Mouse (Mus musculus) spleen, embryonic (tissue): ENCODE measurements around the gene Cd34.

Experiments used
- CTCF ChIA-PET: fragments of 350-600 bp; sonication (Branson Sonifier 250); formaldehyde crosslinking; loops from one replicate; lab custom pipeline; 2022; lab: Charles Lee

The Cd34 gene

GRCm38 (mm10) chr1:194971980-194972379 is 33.4 kb downstream of the Cd34 start:
- CTCF ChIA-PET, result no interaction called here

GRCm38 (mm10) chr1:194976164-194976516 is 37.5 kb downstream of the Cd34 start:
- CTCF ChIA-PET, result interaction anchor here (1.6 kb wide), 1 partner anchor 18 kb away, joined by 5 read pairs; no protein-coding TSS in a partner anchor

GRCm38 (mm10) chr1:194976517-194977370 is 38.1 kb downstream of the Cd34 start:
- CTCF ChIA-PET, result interaction anchor here (1.6 kb wide), 1 partner anchor 18 kb away, joined by 5 read pairs; no protein-coding TSS in a partner anchor

GRCm38 (mm10) chr1:194977371-194977761 is 38.7 kb downstream of the Cd34 start:
- CTCF ChIA-PET, result no interaction called here

- CTCF ChIA-PET, result no interaction called here
Observed at GRCm38 (mm10) chr1:194977946-194978720, 39.5 kb downstream of the Cd34 start.

GRCm38 (mm10) chr1:194980826-194981435 is 42.3 kb downstream of the Cd34 start:
- CTCF ChIA-PET, result no interaction called here

- CTCF ChIA-PET, result no interaction called here
Observed at GRCm38 (mm10) chr1:194982931-194983690, 44.5 kb downstream of the Cd34 start.

GRCm38 (mm10) chr1:194984914-194985313 is 46.3 kb downstream of the Cd34 start:
- CTCF ChIA-PET, result interaction anchor here (0.6 kb wide), 1 partner anchor 88 kb away, joined by 8 read pairs; no protein-coding TSS in a partner anchor

GRCm38 (mm10) chr1:194985442-194986210 is 47.0 kb downstream of the Cd34 start:
- CTCF ChIA-PET, result no interaction called here

- CTCF ChIA-PET, result no interaction called here
Observed at GRCm38 (mm10) chr1:194989024-194989423, 50.4 kb downstream of the Cd34 start.

- CTCF ChIA-PET, result no interaction called here
Observed at GRCm38 (mm10) chr1:194990976-194991375, 52.4 kb downstream of the Cd34 start.

GRCm38 (mm10) chr1:194991654-194992053 is 53.0 kb downstream of the Cd34 start:
- CTCF ChIA-PET, result no interaction called here

- CTCF ChIA-PET, result no interaction called here
Observed at GRCm38 (mm10) chr1:194992589-194993317, 54.1 kb downstream of the Cd34 start.

GRCm38 (mm10) chr1:194993409-194993988 is 54.9 kb downstream of the Cd34 start:
- CTCF ChIA-PET, result interaction anchor here (1.2 kb wide), 1 partner anchor 17 kb away, joined by 5 read pairs; no protein-coding TSS in a partner anchor

- CTCF ChIA-PET, result interaction anchor here (1.2 kb wide), 1 partner anchor 18 kb away, joined by 5 read pairs; no protein-coding TSS in a partner anchor
Observed at GRCm38 (mm10) chr1:194994262-194994661, 55.6 kb downstream of the Cd34 start.

- CTCF ChIA-PET, result interaction anchor here (1.1 kb wide), 1 partner anchor 18 kb away, joined by 3 read pairs; no protein-coding TSS in a partner anchor
Observed at GRCm38 (mm10) chr1:194995196-194995595, 56.6 kb downstream of the Cd34 start.

GRCm38 (mm10) chr1:194998396-194998795 is 59.8 kb downstream of the Cd34 start:
- CTCF ChIA-PET, result no interaction called here

GRCm38 (mm10) chr1:195003328-195003727 is 64.7 kb downstream of the Cd34 start:
- CTCF ChIA-PET, result no interaction called here

GRCm38 (mm10) chr1:195004194-195004593 is 65.6 kb downstream of the Cd34 start:
- CTCF ChIA-PET, result no interaction called here
